Mouse (Mus musculus) E14TG2a.4 (cell line): ENCODE data around the gene Mettl24.

Experiments
- CTCF ChIP-seq: conservative IDR thresholded peaks from 2 replicates; pipeline ENCODE4 v1.5.1; 2014; ENCODE audit warnings: low read length
- POU5F1 ChIP-seq: IDR thresholded peaks from 2 replicates; pipeline ENCODE4 v1.6.1; 2014; ENCODE audit warnings: low read length, borderline replicate concordance

DNA sequence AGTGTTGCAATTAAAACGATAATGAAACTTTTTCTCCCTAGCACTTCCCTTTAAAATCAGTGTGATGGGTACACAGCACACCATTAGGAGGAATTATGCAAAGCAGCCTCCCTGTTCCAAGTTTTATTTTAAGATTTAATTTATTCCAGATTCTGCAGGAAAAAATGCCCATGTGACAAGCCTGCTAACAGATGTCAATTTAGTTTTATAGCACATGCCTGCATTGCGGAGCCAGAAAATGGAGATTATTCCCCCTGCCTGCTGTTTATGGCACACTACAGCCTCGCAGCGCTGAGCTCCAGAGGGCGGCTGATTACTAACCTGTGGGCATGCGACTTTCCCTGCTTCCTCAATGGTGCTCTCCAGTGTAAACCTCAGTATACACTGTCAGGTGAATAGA, 79.5 kb downstream of the Mettl24 start:
- TF ChIP-seq CTCF (no peak), POU5F1 (no peak)
